Mouse (Mus musculus): ENCODE measurements around the gene Cstad.

Gene Cstad

DNA sequence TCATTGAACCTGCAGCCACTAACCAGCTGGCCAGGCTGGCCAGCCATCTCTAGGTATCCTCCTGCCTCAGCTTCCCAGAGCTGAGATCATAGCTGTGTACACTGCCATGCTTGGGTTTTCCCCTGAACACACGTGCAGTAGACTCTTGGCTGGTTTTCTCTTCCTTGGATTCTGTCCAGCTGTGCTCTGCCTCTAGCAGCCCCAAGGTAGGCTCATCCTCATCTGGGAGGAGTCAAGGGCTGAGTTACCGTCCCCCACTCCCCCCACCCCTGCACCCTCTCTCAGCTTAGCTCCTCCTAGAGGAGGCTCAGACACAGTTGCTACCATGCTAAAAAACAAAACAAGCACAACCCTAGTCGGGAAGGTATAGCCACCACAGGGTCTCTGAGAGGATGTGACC lies 4.8 kb downstream of the Cstad start:
- no peak for DNase-seq

DNA sequence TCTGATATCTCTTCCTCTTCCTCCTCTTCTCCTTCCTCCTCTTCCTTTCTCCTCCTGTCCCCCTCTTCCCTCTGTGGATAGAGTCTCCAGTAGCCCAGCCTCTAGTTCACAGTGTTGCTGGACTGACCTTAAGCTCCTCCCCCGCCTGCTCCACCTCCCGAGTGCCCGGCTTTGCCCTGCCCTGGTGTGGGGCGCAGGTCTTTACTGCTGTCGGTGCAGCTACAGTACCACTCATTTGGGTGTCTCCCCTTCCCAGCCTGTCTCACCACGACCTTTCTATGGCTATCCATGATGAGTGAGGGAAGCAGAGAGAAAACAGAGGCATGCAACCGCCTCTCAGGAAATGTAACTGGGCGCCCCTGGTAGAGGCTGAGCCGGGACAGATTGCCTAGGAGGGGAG lies 5.5 kb downstream of the Cstad start:
- DNase-seq: peak; percentile 81

DNA sequence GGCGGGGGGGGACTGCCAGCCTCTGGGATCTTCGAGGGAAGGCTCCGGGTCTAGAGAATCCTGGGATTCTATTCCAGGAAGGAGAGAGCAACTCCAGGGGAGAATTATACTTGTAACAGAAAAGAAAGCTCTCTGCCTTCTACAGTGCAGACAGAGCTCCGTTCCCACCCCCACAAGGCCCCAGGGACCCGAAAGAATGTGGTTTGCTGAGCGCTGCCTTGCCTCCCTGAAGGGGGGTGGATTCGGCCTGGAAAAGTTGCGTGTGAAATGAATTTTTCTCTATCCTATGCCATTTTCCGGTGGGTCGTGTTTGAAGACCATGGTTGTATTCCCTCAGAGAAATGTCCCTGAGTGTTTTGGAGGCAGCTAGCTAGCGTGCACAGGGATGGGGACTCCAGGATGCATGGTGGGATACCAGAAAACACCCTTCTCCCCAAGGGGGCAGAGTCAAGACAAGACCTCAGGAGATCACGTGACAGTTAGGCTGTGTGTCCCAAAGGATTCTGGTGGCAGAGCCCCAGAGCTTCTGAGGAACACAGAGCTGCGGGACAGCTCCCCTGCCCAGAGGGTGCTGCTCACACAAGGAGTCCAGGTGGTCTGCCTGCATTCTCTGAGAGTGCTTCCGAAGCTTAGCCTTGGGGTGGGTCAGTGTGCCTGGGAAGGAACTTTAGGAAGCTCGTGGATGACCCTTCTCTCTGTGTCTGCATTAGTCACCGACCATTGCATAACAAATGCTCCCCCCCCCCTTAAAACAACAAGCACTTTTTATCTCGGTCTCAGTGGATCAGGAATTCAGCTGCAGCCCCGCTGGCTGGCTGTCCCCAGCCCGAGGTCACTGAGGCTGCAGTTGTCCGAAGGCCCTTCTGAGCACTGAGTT lies 6.4 kb downstream of the Cstad start:
- peak; percentile 64 for DNase-seq

DNA sequence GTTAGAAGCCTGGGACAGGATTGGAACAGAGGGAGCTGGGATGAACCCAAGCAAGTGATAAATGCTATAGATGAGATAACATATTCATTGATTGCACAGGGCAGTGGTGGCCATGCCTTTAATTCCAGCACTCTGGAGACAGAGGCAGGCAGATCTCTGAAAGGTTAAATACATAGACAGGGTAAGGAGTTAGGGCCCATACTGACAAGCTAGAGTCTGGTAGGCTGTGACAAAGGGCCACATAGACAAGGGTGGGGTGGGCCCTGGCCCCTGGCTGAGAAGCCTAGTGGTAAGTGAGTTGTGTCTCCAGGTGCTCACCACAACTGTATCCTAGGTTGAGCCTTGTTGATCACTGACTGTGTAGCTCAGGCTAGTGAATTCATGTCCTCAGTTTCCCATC lies 7.6 kb downstream of the Cstad start:
- no peak for DNase-seq

DNA sequence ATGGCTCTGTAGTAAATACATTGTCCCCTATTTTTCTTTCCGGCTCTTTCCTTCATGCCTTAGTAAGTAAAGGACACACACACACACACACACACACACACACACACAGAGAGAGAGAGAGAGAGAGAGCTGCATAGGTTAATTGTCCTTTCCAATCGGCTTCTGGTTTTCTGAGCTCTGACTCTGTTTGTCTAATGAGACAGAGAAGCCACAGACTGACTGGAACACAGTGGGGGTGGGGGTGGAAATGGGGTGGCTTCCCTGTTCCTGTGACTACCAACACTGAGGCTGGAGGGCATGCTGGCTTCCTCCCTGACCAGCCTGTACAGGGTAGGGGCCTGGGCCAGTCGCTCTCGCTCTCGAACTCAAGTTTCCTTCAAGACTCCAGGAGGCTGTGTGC lies 8.9 kb downstream of the Cstad start:
- DNase-seq: no peak

DNA sequence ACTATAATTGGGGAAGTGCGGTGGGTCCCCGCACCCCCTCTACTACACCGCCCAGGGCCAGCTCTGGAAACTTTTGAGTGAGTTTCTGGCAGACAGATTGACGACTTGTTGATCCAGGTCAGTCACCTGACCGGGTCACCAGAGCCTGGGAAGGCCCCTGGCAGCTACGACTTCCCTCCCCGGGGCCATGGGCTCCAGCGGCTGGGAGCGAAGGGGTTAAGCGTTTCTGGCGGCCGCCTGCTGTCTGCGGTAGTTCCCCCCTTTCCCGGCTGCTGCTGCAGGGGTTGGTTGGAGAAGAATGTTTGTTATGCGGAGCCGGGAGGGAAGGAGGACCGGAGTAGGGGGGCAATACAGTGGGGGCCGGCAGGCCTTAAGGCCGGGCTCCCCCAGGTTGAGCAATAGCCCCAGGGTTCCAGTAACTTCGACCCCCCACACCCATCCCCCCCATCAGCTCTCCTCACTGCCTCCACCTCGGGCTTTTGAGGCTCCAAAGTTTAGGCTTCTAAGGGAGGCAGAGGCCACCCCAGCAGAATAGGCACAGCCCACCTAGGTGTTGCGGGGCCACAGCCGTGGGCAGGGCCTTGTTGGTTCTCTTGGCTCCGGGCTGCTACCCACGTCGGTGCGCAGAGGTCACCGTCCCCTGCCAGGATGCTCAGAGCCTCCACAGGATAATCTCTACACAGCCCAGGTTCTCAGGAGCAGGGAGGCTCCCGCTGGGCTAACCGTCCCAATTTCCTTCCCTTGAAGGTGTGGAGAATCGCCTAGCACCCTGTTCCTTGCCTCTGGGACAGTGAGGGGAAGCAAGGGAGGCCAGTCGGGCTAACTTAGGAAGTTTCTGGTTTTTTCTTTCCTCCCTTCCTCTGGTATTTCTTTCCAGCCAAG lies 10.3 kb downstream of the Cstad start:
- DNase-seq: no peak

DNA sequence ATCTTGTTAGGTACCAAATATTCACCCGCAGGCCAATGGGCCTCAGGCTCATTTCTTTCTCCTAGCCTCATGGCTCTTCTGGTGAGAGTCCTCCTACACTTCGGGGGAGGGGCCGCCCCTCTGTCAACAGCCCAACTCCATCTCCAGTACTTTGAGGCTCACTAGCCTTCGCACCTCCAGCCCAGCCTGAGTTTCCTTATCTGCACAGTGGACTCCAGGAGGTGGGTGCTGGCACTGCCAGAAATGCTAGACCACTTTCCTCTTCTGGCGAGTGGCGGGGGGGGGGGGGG lies 10.9 kb downstream of the Cstad start:
- DNase-seq: peak; percentile 31

DNA sequence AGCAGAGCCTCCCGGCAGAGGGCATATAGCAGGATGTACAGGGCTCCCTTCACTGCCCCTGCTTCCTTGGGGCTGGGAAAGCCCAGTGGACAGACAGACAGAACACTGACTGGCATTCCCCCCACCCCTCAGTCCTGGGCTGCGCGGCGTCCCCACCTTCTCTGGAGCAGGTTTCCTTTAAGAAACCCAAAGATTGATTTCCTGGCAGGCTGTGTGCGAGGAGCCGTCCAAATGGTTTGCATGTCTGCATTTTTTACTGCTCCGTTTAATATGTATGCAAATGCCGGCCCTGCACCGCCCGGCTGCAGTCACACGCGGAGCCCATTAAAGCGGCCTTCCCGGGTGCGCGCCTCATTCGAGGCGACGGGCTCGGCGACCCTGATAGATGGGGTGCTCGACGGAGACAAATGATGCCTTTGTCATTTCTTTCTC lies 11.8 kb downstream of the Cstad start:
- no peak for DNase-seq

DNA sequence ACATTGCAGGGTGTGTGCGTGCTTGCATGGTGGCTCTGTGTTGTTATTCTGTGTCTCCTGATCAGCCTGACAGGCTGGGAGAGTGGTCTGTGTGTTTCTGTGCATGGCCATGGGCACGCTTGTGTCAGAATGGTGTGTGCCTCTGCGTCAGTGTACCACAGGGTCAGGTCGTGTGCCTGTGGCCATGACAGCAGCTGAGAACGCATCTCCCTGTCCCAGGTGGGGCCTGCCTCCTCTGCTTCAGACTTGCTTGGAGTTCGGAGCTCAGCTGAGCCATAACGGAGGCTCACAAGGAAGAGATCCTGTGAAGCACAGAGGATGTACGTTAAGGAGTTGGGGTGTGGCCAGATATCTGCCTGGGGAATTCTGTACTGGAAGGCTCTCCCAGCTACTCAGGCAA lies 13.1 kb downstream of the Cstad start:
- DNase-seq: no peak

DNA sequence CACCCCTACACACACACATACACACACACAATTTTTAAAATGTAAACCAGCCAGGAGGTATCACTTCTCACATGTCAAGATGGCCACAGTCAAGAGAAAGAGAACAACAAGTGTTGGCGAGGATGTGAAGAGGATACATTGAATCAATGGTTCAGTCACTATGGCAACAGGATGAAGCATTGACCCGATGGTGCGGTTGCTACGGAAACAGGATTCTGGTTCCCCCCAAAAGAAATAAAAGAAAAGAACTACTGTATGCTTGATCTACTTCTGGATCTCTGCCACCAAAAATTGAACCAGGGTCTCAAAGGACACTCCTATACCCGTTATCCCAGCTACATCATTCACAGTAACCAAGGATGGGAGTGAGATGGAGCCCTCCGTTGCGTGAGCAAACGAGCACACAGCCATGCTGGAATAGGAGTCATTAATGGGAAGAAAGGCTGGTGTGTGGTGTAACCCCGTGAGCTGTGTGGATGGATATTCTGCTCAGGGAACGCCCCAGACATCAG lies 13.9 kb downstream of the Cstad start:
- DNase-seq: no peak

DNA sequence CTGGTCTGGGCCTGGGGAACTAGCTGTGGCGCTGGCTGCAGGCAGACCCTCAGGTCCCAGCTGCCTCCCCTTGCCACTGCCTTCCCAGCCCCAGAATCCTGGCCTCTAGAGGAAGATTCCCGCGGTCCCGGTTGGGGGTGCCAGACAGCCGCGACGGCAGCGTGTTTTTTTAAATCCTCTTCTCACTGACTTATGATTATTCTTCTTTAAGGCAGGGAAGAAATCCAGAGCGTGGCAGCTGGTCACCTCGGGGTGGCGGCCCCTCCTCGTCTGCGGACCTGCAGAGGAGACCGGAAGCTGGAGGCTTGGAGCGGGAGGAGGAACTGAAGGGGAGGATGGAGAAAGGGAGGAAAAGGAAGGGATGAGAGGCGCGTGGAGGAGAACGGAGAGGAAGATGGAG lies 18.7 kb downstream of the Cstad start:
- DNase-seq: peak; percentile 74

DNA sequence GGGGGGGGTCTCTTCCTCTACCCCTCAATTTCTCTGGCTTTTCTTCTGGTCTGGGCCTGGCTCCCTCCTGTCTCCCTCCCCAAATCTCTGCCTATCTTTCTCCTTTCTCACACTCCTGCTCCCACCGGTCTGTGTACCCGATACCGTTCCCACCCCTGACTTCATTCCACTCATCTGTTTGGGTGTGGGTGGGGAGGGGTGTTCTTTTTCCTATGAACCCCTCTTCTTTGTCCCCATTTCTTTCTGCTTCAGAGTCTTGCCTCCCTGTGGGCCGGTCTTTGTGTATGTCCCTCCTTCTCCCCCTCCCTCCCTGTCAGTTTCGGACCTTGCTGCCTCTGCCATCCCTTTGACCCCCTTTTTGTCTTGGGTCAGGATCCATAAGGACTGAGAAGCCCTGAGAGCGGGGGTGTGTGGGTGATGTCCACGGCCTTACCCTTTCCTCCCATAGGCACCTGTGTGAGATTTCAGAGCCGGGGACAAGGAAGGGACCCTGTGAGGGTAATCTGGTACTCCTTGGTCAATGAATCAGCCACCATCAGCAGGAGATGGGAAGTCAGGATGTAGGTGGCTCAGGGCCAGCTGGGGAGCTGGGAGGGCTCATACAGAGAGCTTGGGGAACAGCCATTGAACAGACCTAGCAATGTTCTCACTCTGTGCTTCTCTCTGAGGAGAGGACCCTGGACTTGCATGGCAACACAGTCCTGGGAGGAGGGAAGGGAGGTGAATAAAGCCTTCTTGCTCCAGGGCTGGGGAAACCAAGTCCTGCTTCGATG lies 19.5 kb downstream of the Cstad start:
- DNase-seq: no peak

DNA sequence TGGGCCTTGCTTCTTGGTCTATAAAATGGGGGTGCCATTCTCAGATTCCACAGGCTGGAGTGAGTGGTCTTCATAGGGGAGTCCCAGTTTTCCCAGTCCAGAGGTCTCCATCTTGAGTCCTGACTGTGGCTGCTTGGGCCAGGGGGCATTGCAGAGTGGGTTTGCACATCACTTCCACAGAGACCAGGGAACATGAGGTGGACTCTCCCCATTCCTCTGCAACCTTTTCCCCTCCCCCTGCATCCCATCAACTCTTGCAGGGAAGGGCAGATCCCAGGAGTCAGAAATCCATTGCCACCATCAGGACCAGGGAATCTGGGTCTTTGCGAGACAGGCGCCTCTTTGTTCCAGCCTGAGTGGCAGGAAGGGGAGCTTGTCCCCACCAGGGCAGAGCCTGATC lies 21.0 kb downstream of the Cstad start:
- no peak for DNase-seq

DNA sequence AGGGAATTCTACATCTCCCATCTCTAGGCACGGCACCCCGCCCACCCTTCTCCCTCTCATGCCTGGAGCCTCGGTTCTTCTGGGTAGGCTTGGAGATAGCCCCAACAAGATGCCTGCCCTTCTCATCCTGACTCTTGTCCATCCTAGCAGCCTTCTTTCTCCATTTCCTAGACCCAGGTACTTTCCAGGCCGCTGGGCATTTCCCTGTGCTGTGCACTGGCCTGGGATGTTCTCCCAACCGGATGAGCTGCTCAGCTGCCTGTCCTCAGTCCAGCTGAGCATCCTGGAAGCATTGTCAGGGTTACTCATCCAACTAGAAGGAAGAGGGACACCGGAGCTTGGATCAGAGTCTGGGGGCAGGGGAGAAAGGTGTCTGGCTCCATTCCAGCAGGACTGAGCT lies 21.6 kb downstream of the Cstad start:
- no peak for DNase-seq

DNA sequence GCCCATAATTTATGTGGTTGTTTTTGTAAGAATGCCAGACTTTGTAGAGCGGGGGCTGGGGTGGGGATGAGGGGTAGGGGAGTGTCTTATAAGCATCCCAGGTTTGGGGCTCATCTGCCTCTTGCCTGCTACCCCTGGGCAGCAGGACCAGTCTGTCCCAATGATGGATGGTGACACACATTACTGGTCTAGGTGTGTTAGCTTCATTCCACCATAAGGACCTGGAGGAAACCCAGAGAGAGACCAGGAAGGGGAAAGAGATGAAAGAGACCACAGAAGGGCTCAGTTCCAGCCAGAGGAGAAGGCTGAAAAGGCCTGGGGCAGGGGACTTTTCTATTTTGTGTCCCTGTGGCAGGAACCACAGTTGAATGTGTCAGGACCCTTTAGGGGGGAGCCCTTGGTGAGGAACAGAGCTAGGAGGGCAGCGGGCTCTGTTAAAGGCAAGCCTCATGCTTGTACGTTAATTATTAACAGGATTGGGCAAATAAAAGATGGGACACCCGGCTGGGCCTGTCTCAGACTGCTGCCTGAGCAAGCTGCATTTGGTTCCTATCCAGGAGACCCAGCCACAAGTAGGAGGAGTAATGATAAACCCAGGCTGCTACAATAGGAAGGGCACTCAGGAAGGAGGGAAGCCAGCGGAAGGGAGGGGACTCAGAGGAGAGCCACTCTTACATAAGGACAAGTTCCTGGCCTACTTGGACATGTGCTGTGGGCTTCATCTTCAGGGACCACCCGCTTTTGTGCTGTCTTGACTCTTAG lies 23.8 kb downstream of the Cstad start:
- DNase-seq: peak; percentile 73

DNA sequence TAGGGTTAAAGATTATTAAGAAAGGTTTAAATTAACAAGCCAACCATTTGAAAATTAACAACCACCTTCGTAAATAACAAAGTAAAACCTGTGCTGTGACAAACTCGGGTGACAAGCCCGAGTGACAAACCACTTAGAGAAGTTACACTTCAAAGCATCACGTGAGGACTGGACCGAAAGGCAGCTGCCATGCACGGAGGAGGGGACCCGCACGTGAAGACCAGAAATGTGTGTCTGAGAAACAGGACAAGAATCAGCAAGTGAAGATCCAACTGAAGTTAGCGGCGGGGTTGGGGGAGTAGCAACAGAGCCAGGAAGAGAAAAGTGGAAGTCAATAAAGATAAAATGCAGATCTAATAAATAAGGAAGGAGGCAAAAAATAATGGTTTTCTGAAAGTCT lies 29.0 kb downstream of the Cstad start:
- no peak for DNase-seq

DNA sequence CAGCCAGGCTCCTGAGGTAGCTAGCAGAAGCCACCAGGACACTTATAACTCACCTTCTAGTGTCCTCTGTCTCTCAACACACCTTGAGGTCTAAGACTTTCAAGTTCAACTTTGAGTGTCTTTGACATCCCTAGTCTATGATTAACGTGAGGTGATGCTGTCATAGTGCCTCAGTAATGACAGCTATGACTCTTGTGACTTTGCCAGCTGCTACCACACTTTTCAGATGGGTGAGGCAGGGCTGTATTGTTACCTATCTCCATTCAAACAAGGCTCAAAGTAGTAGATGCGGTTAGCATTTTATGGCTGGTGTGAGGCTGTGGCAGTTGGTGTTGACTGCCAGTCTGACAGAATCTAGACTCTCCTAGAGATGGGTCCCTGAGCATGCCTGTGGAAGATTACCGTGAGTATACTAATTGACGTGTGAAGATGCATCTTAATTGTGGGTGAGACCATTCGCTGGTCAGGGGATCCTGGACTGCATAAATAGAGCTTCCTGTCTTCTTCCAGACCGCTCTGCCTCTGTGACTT lies 30.5 kb downstream of the Cstad start:
- no peak for DNase-seq

DNA sequence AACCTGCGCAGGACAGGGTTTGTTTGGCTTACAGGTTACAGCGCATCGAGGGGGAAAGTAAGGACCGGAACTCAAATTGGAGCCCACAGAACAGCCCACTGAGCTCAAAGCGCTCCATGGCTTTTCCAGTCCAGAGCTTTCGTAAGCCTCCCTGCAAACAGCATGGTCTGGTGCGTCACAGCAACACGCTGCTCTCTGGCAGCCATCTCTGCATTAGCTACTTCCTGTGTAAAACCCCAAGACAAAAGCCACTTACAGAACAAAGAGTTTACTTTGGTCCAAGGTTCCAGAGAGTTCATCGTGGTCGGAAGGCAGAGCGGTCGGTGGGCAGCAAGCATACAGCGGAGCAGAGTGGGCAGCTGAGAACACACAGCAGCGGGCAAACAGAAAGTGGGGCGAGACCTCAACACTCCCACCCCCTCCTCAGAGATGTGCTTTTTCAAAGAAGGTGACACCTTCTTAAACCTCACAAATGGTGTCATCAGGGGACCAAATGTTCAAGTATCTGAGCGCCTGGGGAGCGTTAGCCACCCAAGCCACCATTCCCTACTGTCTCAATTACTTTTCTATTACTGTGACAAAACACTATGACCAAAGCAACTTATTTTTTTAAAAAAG lies 31.3 kb downstream of the Cstad start:
- peak; percentile 21 for DNase-seq

DNA sequence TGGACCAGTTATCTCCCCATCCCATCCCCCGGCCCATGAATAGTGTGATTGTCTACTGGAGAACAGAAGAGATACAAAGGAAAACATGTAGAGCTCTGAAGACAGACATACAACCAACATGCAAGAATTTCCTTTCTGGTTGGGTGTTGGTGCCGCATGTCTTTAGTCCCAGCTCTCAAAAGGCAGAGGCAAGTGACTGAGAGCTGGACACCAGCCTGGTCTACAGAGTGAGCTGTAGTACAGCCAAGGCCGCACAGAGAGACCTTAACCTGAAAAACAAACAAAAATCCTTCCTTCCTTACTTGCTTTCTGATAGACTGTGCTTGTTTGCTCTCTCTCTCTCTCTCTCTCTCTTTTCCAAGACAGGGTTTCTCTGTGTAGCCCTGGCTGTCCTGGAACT lies 32.5 kb downstream of the Cstad start:
- DNase-seq: no peak

DNA sequence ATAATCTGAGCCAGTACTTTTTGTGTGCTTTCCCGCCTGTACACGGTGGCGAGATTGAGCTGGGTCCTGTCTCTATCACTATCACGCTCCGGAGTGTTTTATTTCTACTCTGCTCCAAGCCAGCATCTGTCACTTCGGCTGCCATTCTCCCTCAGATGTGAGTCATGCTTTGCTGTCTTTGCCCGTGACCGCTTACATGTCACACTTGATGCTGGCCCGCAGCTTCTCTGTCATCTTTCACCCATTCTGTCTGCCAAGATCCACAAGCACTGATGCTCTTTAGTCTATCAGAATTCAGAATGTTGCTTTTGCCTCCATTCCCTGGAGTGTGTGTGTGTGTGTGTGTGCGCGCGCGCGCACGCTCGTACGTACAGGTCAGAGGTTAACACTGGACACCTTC lies 33.5 kb downstream of the Cstad start:
- DNase-seq: peak; percentile 14

DNA sequence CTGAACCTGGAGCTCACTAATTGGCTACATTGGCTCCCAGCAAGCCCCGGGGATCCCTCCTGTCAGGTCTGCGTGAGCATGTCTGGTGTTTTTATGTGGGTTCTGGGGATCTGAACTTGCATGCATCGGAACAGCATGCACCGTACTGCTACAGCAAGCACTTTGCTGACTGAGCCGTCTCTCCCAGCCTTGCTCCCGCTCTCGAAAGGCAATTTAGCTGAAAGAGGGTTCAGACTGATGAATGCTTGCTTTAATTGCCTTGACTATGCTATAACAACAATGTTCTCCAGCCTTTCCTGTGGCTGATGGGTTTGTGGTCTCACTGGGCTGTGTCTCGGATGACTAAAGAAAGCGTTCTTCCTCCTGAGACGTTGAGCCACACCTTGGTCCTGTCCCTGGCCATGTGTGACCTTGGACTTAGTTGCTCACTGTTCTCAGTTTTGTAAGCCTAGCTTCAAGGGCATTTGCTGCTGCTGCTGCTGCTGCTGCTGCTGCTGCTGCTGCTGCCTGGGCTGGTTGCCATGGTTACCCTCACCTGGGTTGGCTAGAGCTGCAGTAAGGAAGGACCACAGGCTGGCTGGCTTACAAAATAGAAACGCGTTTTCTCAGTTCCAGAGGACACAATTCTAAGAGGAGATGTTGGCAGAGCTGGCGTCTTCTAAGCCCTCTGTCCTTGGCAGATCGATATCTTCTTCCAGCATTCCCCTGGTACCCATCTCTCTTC lies 34.4 kb downstream of the Cstad start:
- DNase-seq: no peak

Data from lung, postnatal 36 days (tissue).